Mouse (Mus musculus) lung, embryonic 14.5 days (tissue): ENCODE data around the gene Tmem33. TPM values are rescaled to one million over a fixed set of nuclear protein-coding genes. Genes with fewer than 3 reads are reported as not detected.

Experiments used
- ATAC-seq: fragments of 200-750 bp; cut with Nextera tagmentation; 2 replicates; pipeline ENCODE4 v1.8.0; 2017; ENCODE audit warnings: mild to moderate bottlenecking, moderate TSS enrichment, moderate library complexity; ENCODE audit not compliant: insufficient read depth
- DNase-seq: peaks from one replicate; pipeline ENCODE4 v3.0.0-alpha.2; 2015
- H3K27ac ChIP-seq: fragments of 300-500 bp; sonication (generic); 2 replicates; pipeline ENCODE4 v1.5.1; 2014; ENCODE audit warnings: low read depth, mild to moderate bottlenecking, moderate library complexity
- H3K27me3 ChIP-seq: fragments of 300-500 bp; sonication (generic); 2 replicates; pipeline ENCODE4 v1.6.1; 2014; ENCODE audit warnings: low read length, control low read depth; ENCODE audit not compliant: insufficient read depth
- H3K36me3 ChIP-seq: fragments of 300-500 bp; sonication (generic); 2 replicates; pipeline ENCODE4 v1.6.1; 2014; ENCODE audit warnings: control low read depth; ENCODE audit not compliant: insufficient read depth
- H3K4me1 ChIP-seq: fragments of 300-500 bp; sonication (generic); 2 replicates; pipeline ENCODE4 v1.6.1; 2014; ENCODE audit warnings: antibody characterized with exemption, control low read depth; ENCODE audit not compliant: insufficient read depth
- H3K4me2 ChIP-seq: fragments of 300-500 bp; sonication (generic); 2 replicates; pipeline ENCODE4 v1.6.1; 2014; ENCODE audit warnings: mild to moderate bottlenecking
- H3K4me3 ChIP-seq: fragments of 300-500 bp; sonication (generic); 2 replicates; pipeline ENCODE4 v1.5.1; 2014; ENCODE audit warnings: low read depth, low read length
- H3K9ac ChIP-seq: fragments of 300-500 bp; sonication (generic); 2 replicates; pipeline ENCODE4 v1.6.1; 2014
- H3K9me3 ChIP-seq: fragments of 300-500 bp; sonication (generic); 2 replicates; pipeline ENCODE4 v1.6.1; 2016; ENCODE audit warnings: low read depth, low read length, control low read depth
- CTCF ChIP-seq: IDR thresholded peaks from 2 replicates; pipeline ENCODE4 v1.5.1; 2016; ENCODE audit warnings: antibody characterized with exemption, low read depth
- WGBS: fragments of 180-500 bp; shearing (Covaris S2); extraction: QIAGEN DNeasy Blood & Tissue Kit; methylation state at CpG from one replicate; pipeline ENCODE4 v1.1.7; 2014; 5-methylcytosine and 5-hydroxymethylcytosine counted together
- polyA plus RNA-seq: library from polyadenylated mRNA; unstranded; fragments of >200 nt; fragmentation: Nextera tagmentation; extraction: Ambion mirVana; gene quantifications from 2 replicates; pipeline ENCODE4 v1.2.1, GENCODE M21; 2014

The Tmem33 gene
- polyA plus RNA-seq, result 73.9 and 77.9 TPM in 2 replicates

- H3K9ac ChIP-seq, result peak within 1 kb of the TSS; percentile 89
- peak within 1 kb of the TSS; percentile 96 for H3K27ac ChIP-seq
- no peaks in the 10 kb centered on the region for H3K9me3 ChIP-seq
- WGBS, result under 1% methylated on average over 67 of the region's 67 CpGs
- H3K36me3 ChIP-seq, result peaks cover 35% of the 10 kb centered on the region
- peak within 1 kb of the TSS; percentile 95 for H3K4me3 ChIP-seq
- peak; percentile 93 for ATAC-seq
- DNase-seq, result peak; percentile 98
- no peaks in the 10 kb centered on the region; the same call in 1 of the 2 replicates for H3K4me1 ChIP-seq
- no peak for TF ChIP-seq CTCF
- peak within 1 kb of the TSS; percentile 74 for H3K4me2 ChIP-seq
- H3K27me3 ChIP-seq, result no peaks in the 10 kb centered on the region
Observed at GRCm38 (mm10) chr5:67260531-67261371, at the start of gene Tmem33. Tmem33 (plus strand) TSS chr5:67260565.

- peaks cover 64% of the 10 kb centered on the region for H3K27me3 ChIP-seq
- DNase-seq (no peak), ATAC-seq (no peak)
- no peaks in the 10 kb centered on the region for H3K4me1 ChIP-seq
- H3K9ac ChIP-seq, result no peak overlapping the region
- no peak for TF ChIP-seq CTCF
- H3K9me3 ChIP-seq, result no peaks in the 10 kb centered on the region
- no peaks in the 10 kb centered on the region for H3K36me3 ChIP-seq
- H3K4me3 ChIP-seq, result no peak overlapping the region
- no peak overlapping the region for H3K27ac ChIP-seq
- H3K4me2 ChIP-seq, result no peak overlapping the region
- WGBS, result 11% methylated on average over 5 of the region's 5 CpGs
Observed at GRCm38 (mm10) chr5:67213168-67213567, 47.2 kb upstream of the Tmem33 start.

GRCm38 (mm10) chr5:67215121-67216030, 45.0 kb upstream of the Tmem33 start:
- WGBS, result under 1% methylated on average over 28 of the region's 28 CpGs
- H3K9me3 ChIP-seq, result no peaks in the 10 kb centered on the region
- no peak for DNase-seq
- H3K4me3 ChIP-seq, result no peak overlapping the region; the same call in 1 of the 2 replicates
- H3K4me1 ChIP-seq, result no peaks in the 10 kb centered on the region
- H3K9ac ChIP-seq, result no peak overlapping the region
- no peak overlapping the region for H3K4me2 ChIP-seq
- TF ChIP-seq CTCF, result no peak
- peaks cover 86% of the 10 kb centered on the region for H3K27me3 ChIP-seq
- ATAC-seq, result no peak
- H3K36me3 ChIP-seq, result no peaks in the 10 kb centered on the region
- H3K27ac ChIP-seq, result no peak overlapping the region

- WGBS, result under 1% methylated on average over 49 of the region's 49 CpGs
- Histone ChIP-seq H3K9me3 (no peaks in the 10 kb centered on the region), H3K4me3 (peak overlapping the region; percentile 11; the same call in 1 of the 2 replicates), H3K4me1 (no peaks in the 10 kb centered on the region), H3K27me3 (peaks cover 94% of the 10 kb centered on the region), H3K27ac (no peak overlapping the region), H3K4me2 (no peak overlapping the region), H3K9ac (no peak overlapping the region), H3K36me3 (no peaks in the 10 kb centered on the region)
- no peak for DNase-seq
- ATAC-seq, result peak; percentile 17; the same call in 1 of the 2 replicates
- no peak for TF ChIP-seq CTCF
Observed at GRCm38 (mm10) chr5:67216031-67216778, 44.2 kb upstream of the Tmem33 start.

GRCm38 (mm10) chr5:67216779-67217095, 43.6 kb upstream of the Tmem33 start:
- Histone ChIP-seq H3K9me3 (no peaks in the 10 kb centered on the region), H3K36me3 (no peaks in the 10 kb centered on the region), H3K9ac (no peak overlapping the region), H3K27me3 (peaks cover 96% of the 10 kb centered on the region), H3K4me1 (no peaks in the 10 kb centered on the region), H3K4me2 (no peak overlapping the region), H3K4me3 (no peak overlapping the region), H3K27ac (no peak overlapping the region)
- WGBS, result 1% methylated on average over 9 of the region's 9 CpGs
- no peak for DNase-seq
- no peak for TF ChIP-seq CTCF
- ATAC-seq, result no peak

GRCm38 (mm10) chr5:67221901-67222300, 38.5 kb upstream of the Tmem33 start:
- ATAC-seq (no peak), DNase-seq (no peak)
- TF ChIP-seq CTCF, result no peak
- Histone ChIP-seq H3K27me3 (peaks cover 96% of the 10 kb centered on the region), H3K9me3 (peaks cover 5% of the 10 kb centered on the region; the same call in 1 of the 2 replicates), H3K4me1 (no peaks in the 10 kb centered on the region), H3K27ac (no peak overlapping the region), H3K4me3 (no peak overlapping the region; the same call in 1 of the 2 replicates), H3K36me3 (no peaks in the 10 kb centered on the region), H3K9ac (no peak overlapping the region), H3K4me2 (no peak overlapping the region)
- 8% methylated on average over 6 of the region's 6 CpGs for WGBS
